Mouse (Mus musculus) kidney, postnatal 0 days (tissue): ENCODE data around the gene Mogs. TPM values are rescaled to one million over a fixed set of nuclear protein-coding genes. Genes with fewer than 3 reads are reported as not detected.

Experiments
- ATAC-seq: fragments of 200-750 bp; cut with Nextera tagmentation; replicated peaks from 2 replicates; pipeline ENCODE4 v1.8.0; 2017; ENCODE audit warnings: low read depth, moderate number of reproducible peaks, moderate TSS enrichment, moderate library complexity; ENCODE audit not compliant: low FRiP score
- DNase-seq: peaks from one replicate; pipeline ENCODE4 v3.0.0-alpha.2; 2016; ENCODE audit warnings: low spot score
- H3K27ac ChIP-seq: fragments of 300-500 bp; sonication (generic); 2 replicates; pipeline ENCODE4 v1.5.1; 2014; ENCODE audit warnings: mild to moderate bottlenecking
- H3K27me3 ChIP-seq: fragments of 300-500 bp; sonication (generic); 2 replicates; pipeline ENCODE4 v1.6.1; 2014; ENCODE audit warnings: low read length, mixed read lengths; ENCODE audit not compliant: insufficient read depth
- H3K36me3 ChIP-seq: fragments of 300-500 bp; sonication (generic); 2 replicates; pipeline ENCODE4 v1.6.1; 2014; ENCODE audit warnings: low read length, mixed read lengths; ENCODE audit not compliant: insufficient read depth
- H3K4me1 ChIP-seq: fragments of 300-500 bp; sonication (generic); replicated peaks from 2 replicates; pipeline ENCODE4 v1.6.1; 2014; ENCODE audit warnings: antibody characterized with exemption, low read length, mixed read lengths; ENCODE audit not compliant: insufficient read depth
- H3K4me2 ChIP-seq: fragments of 300-500 bp; sonication (generic); 2 replicates; pipeline ENCODE4 v1.6.1; 2014; ENCODE audit warnings: mild to moderate bottlenecking, low read length, moderate library complexity, mixed read lengths
- H3K4me3 ChIP-seq: fragments of 300-500 bp; sonication (generic); replicated peaks from 2 replicates; pipeline ENCODE4 v1.5.1; 2014; ENCODE audit warnings: low read depth, low read length
- H3K9ac ChIP-seq: fragments of 300-500 bp; sonication (generic); 2 replicates; pipeline ENCODE4 v1.6.1; 2014; ENCODE audit warnings: low read depth, low read length
- H3K9me3 ChIP-seq: fragments of 300-500 bp; sonication (generic); replicated peaks from 2 replicates; pipeline ENCODE4 v1.6.1; 2016; ENCODE audit warnings: low read length, inconsistent platforms, mixed read lengths
- CTCF ChIP-seq: IDR thresholded peaks from 2 replicates; pipeline ENCODE4 v1.5.1; 2016; ENCODE audit warnings: antibody characterized with exemption, low read depth, mild to moderate bottlenecking, moderate library complexity
- WGBS: fragments of 180-500 bp; shearing (Covaris S2); extraction: QIAGEN DNeasy Blood & Tissue Kit; methylation state at CpG from one replicate; pipeline ENCODE4 v1.1.7; 2014; 5-methylcytosine and 5-hydroxymethylcytosine counted together
- polyA plus RNA-seq: library from polyadenylated mRNA; unstranded; fragments of >200 nt; fragmentation: Nextera tagmentation; extraction: Ambion mirVana; gene quantifications from 2 replicates; pipeline ENCODE4 v1.2.1, GENCODE M21; 2015

Mogs gene
- polyA plus RNA-seq, 1 experiment from 2014 or later = 37.6 TPM

- peaks cover 33% of the 10 kb centered on the region for H3K4me1 ChIP-seq
- H3K9ac ChIP-seq = peak overlapping the region; percentile 83
- H3K4me3 ChIP-seq = peak overlapping the region; percentile 53
- H3K27ac ChIP-seq = peak overlapping the region; percentile 100
- no peaks in the 10 kb centered on the region for H3K9me3 ChIP-seq
- DNase-seq (peak; percentile 93), ATAC-seq (peak; percentile 67)
- WGBS = under 1% methylated on average over 26 of the region's 26 CpGs
- no peak for TF ChIP-seq CTCF
- no peaks in the 10 kb centered on the region for H3K27me3 ChIP-seq
- 0 out of 2 replicates have a peak, but pooled peaks cover 4% of the 10 kb centered on the region for H3K36me3 ChIP-seq
- H3K4me2 ChIP-seq = peak overlapping the region; percentile 87
Measured at GRCm38 (mm10) chr6:83136881-83137575, 21.7 kb downstream of the Mogs start.

GRCm38 (mm10) chr6:83137576-83137950 is 22.3 kb downstream of the Mogs start:
- WGBS = under 1% methylated on average over 12 of the region's 12 CpGs
- Histone ChIP-seq H3K4me2 (peak overlapping the region; percentile 87), H3K9ac (peak overlapping the region; percentile 83), H3K9me3 (no peaks in the 10 kb centered on the region), H3K27ac (peak overlapping the region; percentile 100), H3K4me3 (peak overlapping the region; percentile 53), H3K27me3 (no peaks in the 10 kb centered on the region), H3K4me1 (peaks cover 38% of the 10 kb centered on the region), H3K36me3 (0 out of 2 replicates have a peak, but pooled peaks cover 4% of the 10 kb centered on the region)
- peak; percentile 96 for DNase-seq
- ATAC-seq = peak; percentile 61
- peak; percentile 21; the same call in 1 of the 2 replicates for TF ChIP-seq CTCF

GRCm38 (mm10) chr6:83138056-83138455 is 22.8 kb downstream of the Mogs start:
- 0 out of 2 replicates have a peak, but pooled peaks cover 4% of the 10 kb centered on the region for H3K36me3 ChIP-seq
- H3K4me2 ChIP-seq = peak overlapping the region; percentile 87
- 2% methylated on average over 11 of the region's 11 CpGs for WGBS
- peak overlapping the region; percentile 53 for H3K4me3 ChIP-seq
- H3K27ac ChIP-seq = peak overlapping the region; percentile 100
- TF ChIP-seq CTCF = peak; percentile 43
- no peaks in the 10 kb centered on the region for H3K9me3 ChIP-seq
- H3K27me3 ChIP-seq = no peaks in the 10 kb centered on the region
- DNase-seq (peak; percentile 71), ATAC-seq (peak; percentile 22; the same call in 1 of the 2 replicates)
- peaks cover 38% of the 10 kb centered on the region for H3K4me1 ChIP-seq
- peak overlapping the region; percentile 83 for H3K9ac ChIP-seq

GRCm38 (mm10) chr6:83140044-83140443 is 24.7 kb downstream of the Mogs start:
- Histone ChIP-seq H3K4me2 (no peak overlapping the region), H3K27ac (no peak overlapping the region), H3K4me1 (peaks cover 35% of the 10 kb centered on the region), H3K36me3 (0 out of 2 replicates have a peak, but pooled peaks cover 4% of the 10 kb centered on the region), H3K4me3 (no peak overlapping the region), H3K27me3 (no peaks in the 10 kb centered on the region), H3K9ac (no peak overlapping the region), H3K9me3 (no peaks in the 10 kb centered on the region)
- WGBS = 98% methylated on average over 8 of the region's 8 CpGs
- no peak for ATAC-seq
- no peak for TF ChIP-seq CTCF
- DNase-seq = no peak

GRCm38 (mm10) chr6:83141636-83142035 is 26.3 kb downstream of the Mogs start:
- TF ChIP-seq CTCF = no peak
- Histone ChIP-seq H3K27ac (0 out of 2 replicates have a peak overlapping the region, but pooled peaks have one; percentile 36), H3K4me1 (peaks cover 23% of the 10 kb centered on the region), H3K4me2 (peak overlapping the region; percentile 63), H3K27me3 (no peaks in the 10 kb centered on the region), H3K9me3 (no peaks in the 10 kb centered on the region), H3K9ac (peak overlapping the region; percentile 57), H3K4me3 (no peak overlapping the region), H3K36me3 (0 out of 2 replicates have a peak, but pooled peaks cover 4% of the 10 kb centered on the region)
- no peak for DNase-seq
- WGBS = 39% methylated on average over 4 of the region's 4 CpGs
- no peak for ATAC-seq

GRCm38 (mm10) chr6:83142211-83142731 is 27.0 kb downstream of the Mogs start:
- H3K4me2 ChIP-seq = peak overlapping the region; percentile 63
- no peak for TF ChIP-seq CTCF
- peak overlapping the region; percentile 57 for H3K9ac ChIP-seq
- peak overlapping the region; percentile 14; the same call in 1 of the 2 replicates for H3K4me3 ChIP-seq
- H3K27me3 ChIP-seq = no peaks in the 10 kb centered on the region
- ATAC-seq (no peak), DNase-seq (no peak)
- H3K4me1 ChIP-seq = peaks cover 23% of the 10 kb centered on the region
- no peaks in the 10 kb centered on the region for H3K9me3 ChIP-seq
- 0 out of 2 replicates have a peak overlapping the region, but pooled peaks have one; percentile 36 for H3K27ac ChIP-seq
- WGBS = 6% methylated on average over 41 of the region's 41 CpGs
- 0 out of 2 replicates have a peak, but pooled peaks cover 4% of the 10 kb centered on the region for H3K36me3 ChIP-seq
